Mouse (Mus musculus) forelimb bud, embryonic 11.5 days (tissue): ENCODE measurements around the gene Zfhx3.

Source experiments
- DNase-seq: peaks from one replicate; pipeline ENCODE4 v3.0.0-alpha.2; 2012; ENCODE audit warnings: low read depth, low spot score

The Zfhx3 gene

DNA sequence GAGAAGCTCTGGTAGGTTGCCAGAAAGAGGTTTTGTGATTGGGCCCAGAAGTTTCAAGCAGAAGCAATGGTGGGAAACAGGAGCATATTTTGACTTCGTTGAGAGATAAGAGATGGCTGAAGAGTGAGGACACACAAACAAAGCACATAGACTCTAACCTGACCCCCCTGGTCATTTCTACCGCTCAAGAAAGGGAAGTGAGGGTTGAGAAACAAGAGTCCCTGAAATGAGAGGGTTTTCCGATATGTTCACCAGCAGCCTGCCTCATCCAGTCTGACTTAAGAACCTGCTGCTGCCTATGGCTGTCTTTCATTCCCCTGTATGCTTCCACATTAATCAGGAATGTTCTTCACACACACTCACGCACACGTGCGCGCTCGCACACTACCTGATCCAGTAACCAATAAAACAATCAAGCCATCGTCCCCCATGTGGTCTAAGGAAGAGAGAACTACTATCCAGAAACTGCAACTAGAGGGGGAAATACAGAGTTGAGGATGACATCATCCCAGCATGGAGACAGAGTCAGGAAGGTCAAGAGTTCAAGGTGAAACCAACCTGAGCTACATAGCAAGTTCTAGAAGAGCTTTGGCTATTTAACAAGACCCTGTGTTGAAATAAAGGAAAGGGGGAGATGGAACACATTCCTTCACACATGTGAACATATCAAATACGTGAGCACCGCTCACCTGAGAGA lies 649.7 kb downstream of the Zfhx3 start:
- no peak for DNase-seq

DNA sequence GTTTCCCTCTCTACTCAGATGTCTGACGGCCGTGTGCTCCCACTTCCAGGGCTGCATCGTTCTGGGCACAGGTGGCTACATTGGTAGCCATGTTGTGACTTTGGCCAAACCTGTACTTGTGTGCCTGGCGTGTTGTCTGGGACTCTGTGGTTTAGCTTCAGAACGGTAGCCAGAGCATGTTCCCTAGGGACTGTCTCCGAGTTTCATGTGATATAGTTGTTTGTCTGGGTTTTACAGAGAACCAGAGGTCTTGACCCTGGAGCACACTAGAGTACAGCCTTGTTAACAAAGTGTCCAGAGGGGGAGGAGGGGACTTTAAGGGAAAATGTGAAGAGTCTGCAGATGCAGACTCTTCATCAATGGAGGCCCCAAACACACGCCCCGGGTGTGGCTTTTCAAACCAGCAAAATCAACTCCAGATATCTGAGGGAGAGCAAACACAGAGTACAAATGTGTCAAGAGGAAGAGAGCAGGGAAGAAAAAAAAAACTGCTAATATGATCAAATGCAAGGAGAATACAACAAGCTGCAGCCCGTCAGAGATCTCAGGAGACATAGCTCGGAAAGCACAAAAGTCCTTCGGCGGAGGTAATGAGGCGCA lies 650.6 kb downstream of the Zfhx3 start:
- DNase-seq = no peak

DNA sequence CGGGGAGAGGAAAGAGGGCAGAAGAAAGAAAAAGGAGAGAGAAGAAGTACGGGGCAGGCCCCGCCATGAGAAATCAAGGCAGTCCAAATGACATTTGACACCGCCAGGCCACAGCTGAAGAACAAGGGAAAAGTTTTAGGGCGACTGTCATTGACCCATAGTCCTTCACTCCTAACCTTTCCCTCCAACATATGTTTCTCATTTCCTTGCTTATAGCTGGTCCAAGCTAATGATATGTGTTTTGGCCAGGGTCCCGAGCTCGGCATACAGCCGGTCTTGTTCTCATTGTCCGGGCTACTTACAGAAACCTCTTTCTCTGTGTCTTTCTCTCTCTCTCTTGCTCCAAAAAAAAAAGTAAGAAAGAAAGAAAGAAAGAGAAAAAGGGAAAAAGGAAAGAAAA lies 651.4 kb downstream of the Zfhx3 start:
- peak; percentile 42 for DNase-seq

DNA sequence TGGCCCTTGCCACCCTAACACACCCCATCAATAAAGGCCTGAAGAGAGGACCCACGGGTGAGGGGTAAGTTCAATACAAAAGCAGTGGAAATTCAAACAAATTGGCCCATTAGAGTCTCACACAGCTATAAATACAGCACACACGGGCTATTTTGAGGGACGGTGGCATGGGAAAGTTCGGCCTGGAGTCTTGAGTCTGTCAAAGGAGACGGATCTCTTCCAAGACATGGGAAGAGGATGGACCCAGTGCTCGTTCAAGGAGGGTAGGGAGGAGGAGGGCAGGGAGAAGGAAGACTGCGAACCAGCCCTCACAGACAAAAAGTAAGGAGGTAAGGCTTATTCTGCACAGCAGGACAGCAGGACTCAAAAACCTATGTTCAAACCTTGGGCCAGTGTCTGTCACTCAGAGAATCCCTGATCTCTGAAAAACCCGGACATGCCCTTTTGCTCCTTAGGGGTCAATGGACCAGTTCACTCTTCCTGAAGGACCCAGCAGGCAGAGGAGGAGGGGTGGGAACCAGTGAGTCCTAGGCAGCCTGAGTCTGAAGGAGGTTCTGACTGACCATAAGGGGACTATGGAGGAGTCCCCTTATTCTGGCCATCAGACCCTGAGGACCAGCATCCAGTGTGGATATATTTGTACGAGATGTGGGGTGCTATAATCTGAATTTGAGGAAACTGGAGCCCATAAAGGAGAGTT lies 652.1 kb downstream of the Zfhx3 start:
- DNase-seq = no peak

DNA sequence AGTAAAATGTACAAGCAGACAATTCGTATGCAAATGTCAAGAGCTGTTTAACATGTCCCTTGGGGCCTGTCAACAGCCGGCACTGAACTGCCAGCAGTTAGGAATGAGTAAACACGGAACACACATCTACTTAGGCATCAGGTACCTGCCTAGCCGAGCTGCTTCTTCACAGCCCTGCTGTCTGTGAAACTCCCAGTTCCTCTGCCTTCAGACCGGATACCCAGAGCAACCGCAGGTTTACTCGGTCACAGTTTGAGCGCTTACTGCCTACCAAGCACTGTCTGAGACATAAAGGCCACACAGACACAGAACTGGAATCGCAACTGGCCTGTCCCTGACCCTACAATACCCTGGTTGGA lies 652.6 kb downstream of the Zfhx3 start:
- no peak for DNase-seq

DNA sequence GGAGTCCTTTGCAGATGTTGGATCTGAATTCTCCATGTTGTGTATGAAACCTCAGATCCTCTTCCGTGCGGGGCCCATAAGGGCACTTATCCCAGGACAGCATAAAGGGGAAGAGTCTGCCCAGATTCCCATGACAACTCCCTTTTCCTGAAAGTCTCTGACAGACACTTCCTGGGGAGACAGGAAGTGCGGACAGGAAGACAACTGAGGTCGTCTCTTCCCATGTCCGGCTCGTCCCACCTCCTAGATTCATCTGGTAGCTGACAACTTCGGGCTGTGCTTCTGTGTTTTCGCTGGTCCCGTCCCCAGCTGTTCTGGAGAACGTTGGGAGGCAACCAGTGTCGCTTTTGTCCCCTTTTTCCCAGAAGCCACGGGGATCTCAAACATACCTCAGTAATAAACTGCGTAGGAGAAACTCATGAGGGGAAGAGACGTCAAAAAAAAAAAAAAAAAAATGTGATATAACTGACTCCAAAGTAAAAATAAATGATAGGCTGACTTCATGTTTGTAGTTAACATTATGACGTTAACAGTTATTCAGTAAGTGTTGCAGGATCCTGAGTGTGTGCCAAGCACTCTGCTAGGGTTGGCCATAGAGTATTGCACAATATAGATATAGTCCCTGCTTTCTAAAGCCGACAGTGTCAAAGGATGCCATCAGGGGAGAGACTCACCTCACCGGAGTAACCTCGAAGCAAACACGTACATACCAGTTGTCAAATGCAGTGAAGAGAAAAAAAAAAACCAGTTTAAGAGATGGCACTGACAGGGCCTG lies 653.5 kb downstream of the Zfhx3 start:
- DNase-seq = no peak

DNA sequence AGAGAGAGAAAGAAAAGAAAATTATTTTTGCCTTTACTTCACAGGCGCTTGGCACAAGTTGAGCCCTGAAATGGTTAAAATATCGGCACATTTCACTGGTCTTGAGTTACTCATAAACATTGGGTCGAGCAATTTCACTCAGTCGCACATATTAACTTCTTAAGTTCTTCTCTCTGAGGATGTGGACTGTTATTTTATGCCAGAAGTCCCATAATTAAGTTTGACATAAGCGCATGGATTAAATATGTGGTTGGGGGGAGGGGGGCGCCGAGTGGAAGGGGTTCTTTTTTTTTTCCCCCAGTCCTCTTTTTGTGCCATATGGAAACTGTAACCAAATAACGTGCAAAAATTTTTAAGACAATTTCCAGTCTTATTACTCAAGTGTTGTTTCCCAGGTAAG lies 656.6 kb downstream of the Zfhx3 start:
- peak; percentile 56 for DNase-seq

DNA sequence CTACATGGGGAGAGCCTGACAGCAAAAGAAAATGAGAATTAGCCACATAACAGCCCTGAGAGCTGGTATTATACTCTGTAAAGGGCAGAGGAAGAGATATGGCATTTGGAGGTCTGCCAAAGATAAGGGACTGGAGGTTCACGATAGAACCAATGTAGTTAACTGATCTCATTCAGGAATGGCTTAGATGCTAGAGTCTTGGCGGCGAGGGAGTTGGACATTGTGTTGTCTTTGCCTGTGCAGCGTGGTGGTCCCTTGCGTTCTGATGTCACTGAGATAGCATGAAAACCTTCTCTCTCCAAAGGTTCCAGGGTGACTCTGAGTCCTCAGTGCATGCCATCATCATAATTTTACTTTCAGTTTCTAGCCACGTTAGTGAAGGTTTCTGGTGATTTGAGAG lies 657.1 kb downstream of the Zfhx3 start:
- no peak for DNase-seq

DNA sequence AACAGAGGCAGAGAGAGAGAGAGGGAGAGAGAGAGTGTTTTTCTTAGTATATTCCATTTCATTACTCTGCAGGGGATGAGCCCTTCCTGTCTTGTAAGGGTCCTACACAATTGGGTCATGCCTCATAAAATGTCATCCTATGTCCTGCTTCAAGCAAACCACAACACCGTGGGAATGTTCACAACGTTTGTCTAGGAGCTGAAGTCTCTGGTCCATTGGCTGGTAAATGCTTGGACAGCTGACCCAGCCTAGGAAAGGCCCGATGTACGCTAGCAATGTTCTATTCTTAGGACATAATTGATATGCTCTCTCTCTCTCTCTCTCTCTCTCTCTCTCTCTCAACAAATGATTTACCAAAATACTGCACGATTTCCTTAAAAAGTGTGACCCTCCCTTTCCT lies 666.2 kb downstream of the Zfhx3 start:
- DNase-seq = no peak

DNA sequence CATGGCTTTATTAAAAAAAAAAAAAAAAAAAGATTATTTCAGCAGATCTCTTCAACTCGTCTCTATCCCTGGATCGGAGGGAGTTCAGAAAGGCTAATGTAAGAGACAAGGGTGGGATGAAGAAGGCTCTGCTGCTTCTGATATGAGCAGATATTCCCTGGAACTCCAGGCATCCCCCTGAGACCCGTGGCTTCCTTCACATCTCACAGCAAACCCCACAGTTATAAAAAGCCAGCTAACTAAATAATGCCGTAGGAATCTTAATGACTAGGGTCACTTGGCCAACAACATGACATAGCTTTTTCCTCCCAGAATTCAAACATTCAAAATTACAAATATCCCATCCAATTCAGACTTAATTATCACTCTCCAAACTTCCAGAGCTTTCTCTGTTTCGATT lies 666.7 kb downstream of the Zfhx3 start:
- DNase-seq = no peak

DNA sequence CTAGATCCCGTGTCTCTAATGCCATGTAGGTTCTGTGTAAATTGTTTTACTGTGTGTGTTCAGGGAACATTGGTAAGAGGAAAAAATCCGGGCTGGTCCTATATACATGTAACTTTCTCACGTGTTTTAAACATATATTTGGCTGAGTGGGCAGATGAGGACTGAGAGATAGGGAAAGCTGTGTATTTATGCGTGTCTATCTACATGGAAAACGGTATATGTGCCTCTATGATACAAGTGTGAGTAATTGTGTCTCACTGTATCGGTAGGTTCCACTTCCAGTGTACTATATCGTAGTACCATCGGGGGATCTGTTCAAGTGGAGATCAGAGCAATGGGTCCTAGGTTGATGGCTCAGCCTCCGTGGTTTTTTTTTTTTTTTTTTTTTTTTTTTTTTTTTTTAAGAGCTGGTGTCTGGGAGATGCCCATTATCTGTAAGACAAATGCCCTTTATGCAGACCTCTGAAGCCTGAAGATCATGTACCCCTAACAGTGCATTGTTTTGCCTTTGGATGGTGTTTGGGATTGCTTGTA lies 668.8 kb downstream of the Zfhx3 start:
- no peak for DNase-seq

DNA sequence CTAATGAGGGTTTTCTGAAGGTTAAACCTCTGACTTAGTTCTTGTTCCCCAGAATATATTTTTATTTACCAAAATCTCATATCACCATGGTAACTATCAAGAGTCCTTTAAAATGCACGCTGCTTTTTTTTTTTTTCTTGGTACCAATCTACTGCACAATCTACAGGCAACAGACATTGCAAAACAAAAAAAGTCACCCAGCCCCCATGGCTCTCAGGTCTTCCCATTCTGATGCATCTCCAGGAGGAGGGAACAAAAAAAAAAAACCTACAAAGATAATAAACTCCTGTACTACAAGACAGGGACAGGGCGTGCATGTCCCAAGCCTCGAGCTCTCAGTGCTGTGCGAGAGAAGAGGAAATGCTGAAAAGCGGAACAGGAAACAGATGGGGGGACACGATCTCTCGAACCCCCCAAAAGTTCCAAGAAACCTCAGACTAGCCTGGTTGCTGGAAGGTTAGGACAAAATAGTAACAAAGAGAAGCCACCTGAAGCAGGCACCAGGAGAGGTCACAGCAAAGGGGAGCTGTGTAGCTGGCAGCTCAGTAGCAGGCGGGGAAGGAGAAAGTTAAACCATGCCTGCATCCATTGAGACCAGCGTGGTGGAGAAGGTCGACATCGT lies 669.5 kb downstream of the Zfhx3 start:
- no peak for DNase-seq

DNA sequence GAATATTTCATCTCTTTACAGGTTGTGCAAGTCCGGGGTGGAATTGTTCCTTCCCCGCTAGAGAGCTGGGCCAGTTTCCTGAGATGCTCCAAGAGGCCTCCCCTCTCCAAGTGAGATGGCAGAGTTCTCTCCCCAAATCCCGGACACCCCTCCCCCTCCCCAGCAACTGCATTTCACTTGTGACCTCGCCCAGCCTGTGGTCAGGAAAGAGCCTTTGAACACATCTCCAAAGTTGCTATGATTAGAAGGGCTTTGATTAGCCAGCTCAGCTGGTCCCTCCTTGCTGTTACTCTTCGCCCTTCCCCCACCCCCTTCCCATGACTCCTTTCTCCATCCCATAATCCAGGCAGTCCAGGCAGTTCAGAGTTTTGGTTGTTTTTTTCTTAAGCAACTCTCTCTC lies 670.4 kb downstream of the Zfhx3 start:
- DNase-seq = no peak

DNA sequence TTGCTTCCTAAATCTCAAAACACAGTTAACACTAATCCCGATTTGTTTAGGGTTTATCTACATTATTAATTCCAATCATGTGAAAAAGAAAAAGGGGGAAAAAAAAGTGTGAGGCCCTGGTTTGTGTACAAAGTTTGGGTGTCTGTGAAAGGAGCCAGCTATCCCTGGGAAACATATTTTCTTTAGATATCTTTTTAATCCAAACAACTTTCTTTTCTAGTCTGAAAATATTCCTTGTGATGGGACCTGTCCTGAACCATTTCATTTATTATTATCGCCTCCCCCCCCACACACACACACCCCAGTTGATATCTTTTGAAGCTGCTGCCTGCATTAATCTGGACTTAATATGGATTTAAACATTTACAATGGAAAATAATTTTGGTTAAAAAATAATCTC lies 670.8 kb downstream of the Zfhx3 start:
- DNase-seq = no peak

DNA sequence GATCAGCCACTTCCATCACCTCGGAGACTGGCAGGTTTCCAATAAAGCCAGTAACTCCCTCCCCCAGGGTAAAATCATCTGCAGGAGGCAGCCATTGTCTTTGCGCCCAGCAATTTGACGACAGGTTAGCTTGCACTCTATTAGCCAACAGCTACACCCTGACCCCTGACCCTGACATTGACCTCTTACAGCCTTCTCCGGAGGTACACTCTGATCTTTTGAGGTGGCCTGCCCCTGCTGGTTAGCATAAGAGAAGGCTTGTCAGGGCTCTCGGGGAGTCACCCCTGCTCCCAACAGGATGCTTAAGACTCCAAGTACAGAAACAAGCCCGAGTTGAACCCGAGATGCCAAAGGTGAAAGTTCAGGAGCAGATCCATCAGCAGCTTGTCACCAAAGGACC lies 678.9 kb downstream of the Zfhx3 start:
- DNase-seq = no peak

DNA sequence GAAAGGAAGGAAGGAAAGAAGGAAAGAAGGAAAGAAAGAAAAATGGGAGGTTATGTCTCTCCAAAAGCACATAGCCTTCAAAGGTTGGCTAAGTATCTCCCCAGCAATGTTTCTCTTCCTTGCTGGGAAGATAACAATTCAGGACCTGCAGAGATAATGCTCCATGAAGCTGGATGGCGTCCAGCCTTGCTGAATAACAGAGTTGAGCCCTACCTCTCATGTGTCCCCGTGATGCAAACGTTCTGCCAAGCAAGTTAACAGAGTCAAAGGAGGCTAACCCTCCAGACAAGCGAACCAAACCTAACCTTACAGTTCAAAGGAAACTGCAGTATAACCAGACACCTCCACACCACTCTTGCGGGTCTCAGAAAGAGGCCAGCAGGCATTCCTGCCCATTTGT lies 681.2 kb downstream of the Zfhx3 start:
- DNase-seq = no peak

DNA sequence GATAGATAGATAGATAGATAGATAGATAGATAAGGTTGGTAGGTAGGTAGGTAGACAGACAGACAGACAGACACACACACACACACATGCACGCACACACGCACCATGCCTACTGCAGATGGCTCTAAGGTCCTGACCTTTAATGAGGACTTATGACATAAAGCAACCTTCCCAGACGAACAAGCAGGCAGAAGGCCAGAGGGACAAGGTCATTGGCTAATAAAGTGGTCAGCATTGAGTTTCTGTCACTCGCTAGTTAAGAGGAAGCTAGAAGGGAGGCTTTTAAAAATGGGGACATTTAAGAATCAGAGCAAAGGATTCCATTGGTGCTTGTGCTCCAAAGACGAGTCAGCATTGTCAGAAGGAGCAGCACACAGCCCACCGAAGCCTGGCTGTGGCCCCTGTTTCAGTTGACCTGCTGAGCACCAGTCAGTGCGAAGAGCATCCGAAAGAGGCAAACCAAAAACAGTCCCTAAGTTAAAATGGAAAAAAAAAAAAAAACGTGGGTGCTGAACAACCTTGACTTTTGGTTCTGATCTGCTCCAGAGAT lies 683.2 kb downstream of the Zfhx3 start:
- no peak for DNase-seq

DNA sequence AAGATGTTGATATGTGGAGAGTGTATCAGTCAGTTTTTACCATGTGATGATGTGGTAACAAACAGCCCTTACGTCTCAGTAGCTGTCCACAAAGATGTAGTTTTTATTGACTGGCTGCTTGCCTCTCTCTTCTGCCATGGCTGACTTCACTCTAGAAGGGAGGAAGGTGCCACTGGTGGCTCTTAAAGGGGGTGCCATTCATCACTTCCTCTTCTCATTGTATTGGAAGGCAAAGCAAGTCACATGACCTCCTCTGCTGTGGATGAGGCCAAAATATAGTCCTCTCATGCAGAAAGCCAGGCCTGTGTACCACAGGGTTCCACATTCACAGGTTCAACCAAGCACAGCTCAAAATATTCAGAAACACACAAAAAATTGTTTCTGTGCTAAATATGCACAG lies 688.6 kb downstream of the Zfhx3 start:
- DNase-seq = no peak

DNA sequence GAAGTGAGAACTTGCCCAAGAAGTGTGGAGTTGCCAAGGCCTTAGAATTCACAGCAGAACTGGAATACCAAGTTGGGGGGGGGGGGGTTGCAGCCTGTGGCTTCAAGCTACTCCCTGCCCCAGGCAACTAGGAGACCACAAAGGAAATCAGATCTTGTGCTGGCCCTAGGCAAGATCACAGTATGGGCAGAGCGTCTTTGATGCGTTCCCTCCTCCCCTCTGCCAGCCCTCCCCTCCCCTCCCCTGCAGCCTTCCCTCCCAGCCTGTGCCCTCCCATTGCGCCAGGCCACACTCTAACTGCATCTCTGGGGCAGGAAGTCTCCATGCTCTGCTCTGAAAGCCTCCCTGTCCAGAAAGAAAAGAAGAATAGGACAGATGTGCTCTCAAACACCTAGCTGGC lies 691.8 kb downstream of the Zfhx3 start:
- no peak for DNase-seq

DNA sequence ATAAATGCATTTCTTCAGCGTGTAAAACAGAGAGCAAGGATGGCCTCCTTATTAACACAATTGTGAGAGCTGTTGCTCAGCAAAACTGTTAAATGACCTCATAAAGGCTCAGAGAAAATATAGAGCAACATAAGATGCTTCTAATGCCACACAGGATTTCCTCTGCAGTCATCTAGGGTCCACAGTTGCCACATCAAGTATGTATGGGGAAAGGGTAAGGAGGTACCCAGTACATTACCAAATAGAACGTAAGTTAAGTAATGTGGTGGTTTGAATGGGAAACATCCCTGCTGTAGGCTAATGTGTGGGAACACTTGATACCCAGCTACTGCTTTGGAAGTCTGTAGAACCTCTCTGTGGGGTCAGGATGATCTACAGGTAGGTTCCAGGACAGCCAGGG lies 695.4 kb downstream of the Zfhx3 start:
- no peak for DNase-seq

DNA sequence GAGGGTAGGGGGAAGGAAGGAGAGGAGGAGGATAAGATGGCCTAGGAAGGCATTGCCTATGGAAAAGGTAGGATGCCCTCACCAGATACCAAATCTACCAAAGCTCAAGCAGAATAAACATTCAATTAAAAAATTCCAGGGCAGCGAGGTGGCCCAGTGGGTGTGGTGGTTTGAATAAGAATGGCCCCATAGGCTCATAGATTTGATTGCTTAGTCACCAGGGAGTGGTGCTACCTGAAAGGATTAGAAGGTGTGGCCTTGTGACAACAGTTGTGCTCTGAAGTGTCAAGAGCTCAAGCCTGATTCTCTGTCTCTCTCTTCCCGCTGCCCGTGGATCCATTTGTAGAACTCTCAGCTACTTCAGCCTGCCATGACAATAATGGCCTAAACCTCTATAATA lies 703.2 kb downstream of the Zfhx3 start:
- DNase-seq = no peak

DNA sequence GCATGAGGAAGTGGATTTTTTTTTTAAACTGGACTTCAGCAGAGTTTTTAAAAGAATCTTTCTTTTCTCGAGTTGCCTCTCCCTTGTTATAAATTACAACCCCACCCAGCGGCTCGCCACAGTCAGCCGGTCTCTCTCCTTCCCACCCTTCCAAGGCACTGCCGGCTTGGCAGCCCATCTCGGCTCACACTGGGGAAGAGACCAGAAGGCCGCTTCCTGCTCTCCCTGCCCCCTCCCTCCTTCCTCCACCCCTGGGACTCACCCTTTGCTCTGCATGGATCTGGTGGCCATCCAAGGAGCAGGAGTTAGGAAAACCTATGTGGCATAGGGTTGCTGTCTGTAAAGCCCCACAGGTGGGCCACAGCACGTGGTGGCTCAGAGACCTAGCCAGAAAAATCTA lies 705.1 kb downstream of the Zfhx3 start:
- no peak for DNase-seq
